Comparison of ENCODE assay signal across 12 mouse cellular contexts in the genomic region with DNA sequence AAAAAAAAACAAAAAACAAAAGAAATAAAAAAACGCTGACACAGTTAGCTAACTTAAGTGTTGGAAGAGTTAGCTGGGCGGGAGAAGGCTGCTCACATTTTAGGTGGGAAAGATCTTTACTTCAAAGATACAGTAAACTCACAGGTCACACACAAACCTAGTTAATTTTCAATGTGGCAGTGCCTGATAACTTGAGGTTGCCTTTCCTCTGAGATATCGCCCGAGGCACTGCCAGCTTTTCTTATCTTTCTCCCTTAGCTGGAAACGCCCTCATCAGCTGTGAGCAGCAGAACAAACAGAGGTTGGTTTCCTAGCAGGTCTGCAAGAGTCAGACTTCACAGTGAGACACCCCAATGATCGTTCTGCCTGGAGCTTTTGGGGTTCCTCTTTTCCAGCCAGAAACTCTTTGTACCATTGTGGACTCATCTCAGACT. TPM values are rescaled to one million over a fixed set of nuclear protein-coding genes. Genes with fewer than 3 reads are reported as not detected.
A peak's percentile ranks its signal among the peaks of the same experiment; 100 is the strongest.
DNase-seq lines count a peak whose midpoint lies in the region; ATAC-seq and TF ChIP-seq lines count a peak whose summit lies in the region.
"Had no signal": no experiment of that assay in that cellular context is flagged by ENCODE, and none has a peak within 500 bp of the region (broad histone marks: within the 10 kb centered on the region; RNA-seq: fewer than 3 reads in every experiment).

No protein-coding gene starts in this region.

- peak overlapping the region; percentile 64 for H3K4me2 ChIP-seq in liver, embryonic 11.5 days
- no peak overlapping the region for H3K4me2 ChIP-seq in stomach, embryonic 16.5 days (ENCODE audit: low read depth, low read length)
- H3K4me2 ChIP-seq in hindbrain, embryonic 14.5 days (replicated peaks), result no peak overlapping the region
- H3K4me2 ChIP-seq: forebrain, embryonic 13.5 days; neural tube, embryonic 12.5 days had no signal

- no peak for TF ChIP-seq CTCF in lung, adult 2 months (IDR thresholded peaks at IDR 0.05; ENCODE audit: insufficient read depth, low read length)
- TF ChIP-seq CTCF in left cerebral cortex, adult 2 months (IDR thresholded peaks at IDR 0.05), result no peak

- WGBS in lung, adult 2 months, result 35% methylated on average over 6 of the region's 6 CpGs
- WGBS in liver, embryonic 11.5 days, result 20% methylated on average over 6 of the region's 6 CpGs
- WGBS in stomach, embryonic 16.5 days, result 41% methylated on average over 6 of the region's 6 CpGs
- WGBS in hindbrain, embryonic 14.5 days, result 75% methylated on average over 6 of the region's 6 CpGs

- no peaks in the 10 kb centered on the region for H3K4me1 ChIP-seq in lung, adult 2 months (ENCODE audit: control insufficient read depth, insufficient read depth, low read length)
- peaks cover 36% of the 10 kb centered on the region for H3K4me1 ChIP-seq in liver, embryonic 11.5 days (replicated peaks; ENCODE audit: control insufficient read depth, insufficient read depth, low read length)
- H3K4me1 ChIP-seq in stomach, embryonic 16.5 days (ENCODE audit: control insufficient read depth, insufficient read depth, low read length), result peaks cover 6% of the 10 kb centered on the region
- H3K4me1 ChIP-seq in hindbrain, embryonic 14.5 days (replicated peaks; ENCODE audit: control insufficient read depth, insufficient read depth, low read length), result no peaks in the 10 kb centered on the region
- H3K4me1 ChIP-seq: forebrain, embryonic 13.5 days; neural tube, embryonic 12.5 days had no signal

- H3K36me3 ChIP-seq in liver, embryonic 11.5 days (ENCODE audit: control insufficient read depth, insufficient read depth, low read length), result no peaks in the 10 kb centered on the region
- H3K36me3 ChIP-seq in stomach, embryonic 16.5 days (ENCODE audit: control insufficient read depth, insufficient read depth, low read length), result no peaks in the 10 kb centered on the region
- no peaks in the 10 kb centered on the region for H3K36me3 ChIP-seq in hindbrain, embryonic 14.5 days (replicated peaks; ENCODE audit: control insufficient read depth, insufficient read depth)

- H3K4me3 ChIP-seq in lung, adult 2 months (replicated peaks; ENCODE audit: extremely low read depth, low read depth, low read length), result no peak overlapping the region
- H3K4me3 ChIP-seq in liver, embryonic 11.5 days (ENCODE audit: low read depth, low read length), result peak overlapping the region; percentile 18; the same call in 1 of the 2 replicates
- no peak overlapping the region for H3K4me3 ChIP-seq in stomach, embryonic 16.5 days (replicated peaks; ENCODE audit: low read length)
- H3K4me3 ChIP-seq in left cerebral cortex, adult 2 months, result no peak overlapping the region
- H3K4me3 ChIP-seq in hindbrain, embryonic 14.5 days (replicated peaks; ENCODE audit: low read length), result no peak overlapping the region
- H3K4me3 ChIP-seq: forebrain, embryonic 13.5 days; neural tube, embryonic 12.5 days had no signal

- ATAC-seq in liver, embryonic 11.5 days (replicated peaks; ENCODE audit: low FRiP score), result peak; percentile 87
- ATAC-seq in stomach, embryonic 16.5 days (ENCODE audit: insufficient read depth, low FRiP score), result peak; percentile 72
- no peak for ATAC-seq in hindbrain, embryonic 14.5 days (ENCODE audit: low FRiP score)
- ATAC-seq: forebrain, embryonic 13.5 days had no signal

- H3K27me3 ChIP-seq in liver, embryonic 11.5 days (replicated peaks; ENCODE audit: control insufficient read depth, insufficient read depth, low read length), result no peaks in the 10 kb centered on the region
- H3K27me3 ChIP-seq in stomach, embryonic 16.5 days (ENCODE audit: control insufficient read depth, insufficient read depth, low read length), result no peaks in the 10 kb centered on the region
- H3K27me3 ChIP-seq in hindbrain, embryonic 14.5 days (ENCODE audit: control insufficient read depth, insufficient read depth, low read length), result no peaks in the 10 kb centered on the region
- H3K27me3 ChIP-seq: forebrain, embryonic 13.5 days; neural tube, embryonic 12.5 days had no signal

- peak; percentile 11 for DNase-seq in lung, postnatal 25 days (ENCODE audit: low spot score)
- no peak for DNase-seq in lung, adult 2 months
- DNase-seq in embryo, embryonic 11 days, result peak; percentile 10
- peak; percentile 68 for DNase-seq in liver, embryonic 11.5 days (ENCODE audit: low spot score)
- no peak for DNase-seq in gastrocnemius, postnatal 14 days
- DNase-seq in left cerebral cortex, adult 2 months (ENCODE audit: extremely low spot score in 1 of 2, low spot score in 2 of 2), result no peak
- DNase-seq in hindbrain, embryonic 14.5 days (ENCODE audit: low spot score), result no peak
- DNase-seq: cerebellum, adult 11-12 months; kidney, adult 11 months had no signal

- intact Hi-C loops in gastrocnemius, postnatal 14 days (cut with DNase I; ENCODE audit: low total_unique reads), result no loop called here
- intact Hi-C loops in left cerebral cortex, adult 2 months (cut with DNase I), result no loop called here

- H3K27ac ChIP-seq in liver, embryonic 11.5 days (ENCODE audit: low read depth, low read length), result peak overlapping the region; percentile 89
- H3K27ac ChIP-seq in stomach, embryonic 16.5 days (ENCODE audit: low read length), result peak overlapping the region; percentile 70
- H3K27ac ChIP-seq in left cerebral cortex, adult 2 months, result no peak overlapping the region
- H3K27ac ChIP-seq in hindbrain, embryonic 14.5 days, result no peak overlapping the region
- H3K27ac ChIP-seq: forebrain, embryonic 13.5 days; neural tube, embryonic 12.5 days had no signal

- H3K9me3 ChIP-seq in liver, embryonic 11.5 days (ENCODE audit: control insufficient read depth, low read length), result no peaks in the 10 kb centered on the region
- H3K9me3 ChIP-seq in stomach, embryonic 16.5 days (replicated peaks; ENCODE audit: control insufficient read depth, low read length), result no peaks in the 10 kb centered on the region
- H3K9me3 ChIP-seq in hindbrain, embryonic 14.5 days (ENCODE audit: control insufficient read depth, low read length), result no peaks in the 10 kb centered on the region
- H3K9me3 ChIP-seq: forebrain, embryonic 13.5 days; neural tube, embryonic 12.5 days had no signal

- no peak for TF ChIP-seq POLR2A in lung, adult 2 months (IDR thresholded peaks at IDR 0.05; ENCODE audit: borderline replicate concordance, extremely low read depth, low read depth, low read length)

- H3K9ac ChIP-seq in liver, embryonic 11.5 days (ENCODE audit: low read depth, low read length), result peak overlapping the region; percentile 62; the same call in 1 of the 2 replicates
- H3K9ac ChIP-seq in stomach, embryonic 16.5 days (ENCODE audit: low read length), result no peak overlapping the region
- H3K9ac ChIP-seq in hindbrain, embryonic 14.5 days, result no peak overlapping the region
- H3K9ac ChIP-seq: forebrain, embryonic 13.5 days; neural tube, embryonic 12.5 days had no signal

RNA-seq across cellular contexts. Expression of a gene that starts 5.7 kb away (rescaled TPM):
- polyA plus RNA-seq in lung, adult 2 months (2012; rRNA removed), result 10.9 and 12.6 TPM in 2 replicates
- polyA plus RNA-seq in liver, embryonic 11.5 days (2014; fragmentation: Nextera tagmentation; extraction: Ambion mirVana), result 115 and 134 TPM in 2 replicates
- 25.0 and 26.0 TPM in 2 replicates for polyA plus RNA-seq in stomach, embryonic 16.5 days (2015; fragmentation: Nextera tagmentation; extraction: Ambion mirVana)
- 10 to 100 TPM; 12.1 to 13.0 TPM for total RNA-seq in gastrocnemius, postnatal 14 days (2021)
- 10 to 100 TPM; 16.3 to 16.5 TPM for total RNA-seq in left cerebral cortex, adult 2 months (2021)
- polyA plus RNA-seq in hindbrain, embryonic 14.5 days (2014; fragmentation: Nextera tagmentation; extraction: Ambion mirVana), result 19.7 and 21.5 TPM in 2 replicates

RNA-seq across cellular contexts. Expression of a gene that starts 32.6 kb away (rescaled TPM):
- 22.7 and 26.0 TPM in 2 replicates for polyA plus RNA-seq in lung, adult 2 months (2012; rRNA removed)
- 62.5 and 67.4 TPM in 2 replicates for polyA plus RNA-seq in liver, embryonic 11.5 days (2014; fragmentation: Nextera tagmentation; extraction: Ambion mirVana)
- polyA plus RNA-seq in stomach, embryonic 16.5 days (2015; fragmentation: Nextera tagmentation; extraction: Ambion mirVana), result 28.0 and 29.2 TPM in 2 replicates
- total RNA-seq in gastrocnemius, postnatal 14 days (2021), result 10 to 100 TPM; 11.3 to 12.6 TPM
- 10 to 100 TPM; 22.8 to 24.2 TPM for total RNA-seq in left cerebral cortex, adult 2 months (2021)
- polyA plus RNA-seq in hindbrain, embryonic 14.5 days (2014; fragmentation: Nextera tagmentation; extraction: Ambion mirVana), result 24.2 and 25.7 TPM in 2 replicates

RNA-seq across cellular contexts. Expression of a gene that starts 32.7 kb away (rescaled TPM):
- polyA plus RNA-seq in lung, adult 2 months (2012; rRNA removed), result 3.1 and 4.3 TPM in 2 replicates
- 11.0 and 13.7 TPM in 2 replicates for polyA plus RNA-seq in liver, embryonic 11.5 days (2014; fragmentation: Nextera tagmentation; extraction: Ambion mirVana)
- polyA plus RNA-seq in stomach, embryonic 16.5 days (2015; fragmentation: Nextera tagmentation; extraction: Ambion mirVana), result 4.4 and 4.5 TPM in 2 replicates
- 1 to 10 TPM; 6.0 to 8.7 TPM for total RNA-seq in gastrocnemius, postnatal 14 days (2021)
- 10 to 100 TPM; 11.4 to 13.0 TPM for total RNA-seq in left cerebral cortex, adult 2 months (2021)
- 4.9 and 5.5 TPM in 2 replicates for polyA plus RNA-seq in hindbrain, embryonic 14.5 days (2014; fragmentation: Nextera tagmentation; extraction: Ambion mirVana)

RNA-seq across cellular contexts. Expression of a gene that starts 39.6 kb away (rescaled TPM):
- 7.3 and 10.8 TPM in 2 replicates for polyA plus RNA-seq in lung, adult 2 months (2012; rRNA removed)
- polyA plus RNA-seq in liver, embryonic 11.5 days (2014; fragmentation: Nextera tagmentation; extraction: Ambion mirVana), result 47.4 and 49.3 TPM in 2 replicates
- polyA plus RNA-seq in stomach, embryonic 16.5 days (2015; fragmentation: Nextera tagmentation; extraction: Ambion mirVana), result 28.3 and 29.7 TPM in 2 replicates
- 1 to 10 TPM; 9.8 to 9.9 TPM for total RNA-seq in gastrocnemius, postnatal 14 days (2021)
- total RNA-seq in left cerebral cortex, adult 2 months (2021), result 10 to 100 TPM; 22.6 to 25.6 TPM
- 26.5 and 26.8 TPM in 2 replicates for polyA plus RNA-seq in hindbrain, embryonic 14.5 days (2014; fragmentation: Nextera tagmentation; extraction: Ambion mirVana)

Comparison
In these comparisons a context has a peak if more than half of its experiments do, and no peak if none do; other contexts are left out.
1. DNase-seq: peak in lung, postnatal 25 days (single experiment), embryo, embryonic 11 days (single experiment) and liver, embryonic 11.5 days (single experiment); none in lung, adult 2 months (single experiment), gastrocnemius, postnatal 14 days (single experiment), left cerebral cortex, adult 2 months (0 of 2) and hindbrain, embryonic 14.5 days (single experiment).
2. H3K27ac ChIP-seq: peak in liver, embryonic 11.5 days (single experiment) and stomach, embryonic 16.5 days (single experiment); none in left cerebral cortex, adult 2 months (single experiment) and hindbrain, embryonic 14.5 days (single experiment).